Comparison of ENCODE assay signal across 14 mouse cellular contexts in the genomic region with DNA sequence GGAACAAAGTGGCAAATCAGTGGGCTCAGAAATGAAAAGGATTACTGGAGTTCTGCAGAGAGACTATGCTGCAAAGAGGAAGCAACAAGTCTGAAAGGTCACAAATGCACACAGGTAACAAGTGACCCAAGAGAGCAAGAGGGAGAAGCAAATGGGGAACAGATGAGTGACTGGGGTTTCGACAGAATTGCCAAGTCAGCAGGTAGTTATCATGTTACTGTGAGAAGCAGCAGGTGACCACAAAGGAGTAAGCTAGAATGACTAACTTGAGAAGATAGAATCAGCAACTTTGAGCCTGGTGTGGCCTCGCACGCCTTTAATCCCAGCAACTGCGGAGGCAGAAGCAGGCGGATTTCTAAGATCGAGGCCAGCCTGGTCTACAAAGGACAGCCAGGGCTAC.
"Had no signal": no experiment of that assay in that cellular context is flagged by ENCODE, and none has a peak within 500 bp of the region (broad histone marks: within the 10 kb centered on the region; RNA-seq: fewer than 3 reads in every experiment).

No protein-coding gene starts in this region.

- H3K27me3 ChIP-seq: limb, embryonic 12.5 days; midbrain, embryonic 15.5 days; neural tube, embryonic 12.5 days had no signal

- ATAC-seq: midbrain, embryonic 15.5 days had no signal

- H3K4me3 ChIP-seq: limb, embryonic 12.5 days; midbrain, embryonic 10.5 days; midbrain, embryonic 15.5 days; neural tube, embryonic 12.5 days had no signal

- H3K27ac ChIP-seq: kidney, postnatal 0 days; limb, embryonic 12.5 days; liver, embryonic 14.5 days; midbrain, embryonic 10.5 days; midbrain, embryonic 15.5 days; neural tube, embryonic 12.5 days had no signal

- DNase-seq: kidney, postnatal 36 days; liver; lung, adult 18-20 months; retina, postnatal 1 day; right cerebral cortex, postnatal 4 days; spleen, adult 18-20 months; thymus, adult 18-20 months; thymus, postnatal 14 days had no signal

- H3K4me1 ChIP-seq: limb, embryonic 12.5 days; midbrain, embryonic 10.5 days; midbrain, embryonic 15.5 days; neural tube, embryonic 12.5 days had no signal

- H3K9me3 ChIP-seq: limb, embryonic 12.5 days; midbrain, embryonic 10.5 days; midbrain, embryonic 15.5 days; neural tube, embryonic 12.5 days had no signal

- H3K9ac ChIP-seq: limb, embryonic 12.5 days; liver, embryonic 14.5 days; midbrain, embryonic 15.5 days; neural tube, embryonic 12.5 days had no signal
